Mouse (Mus musculus): ENCODE results near the gene Cep97.

GRCm38 (mm10) chr16:55905370-55905769, 29.3 kb downstream of the Cep97 start:
- TF ChIP-seq CTCF (IDR thresholded peaks at IDR 0.05; ENCODE audit: insufficient read depth, low read depth, low read length) (no peak), POLR2A (IDR thresholded peaks at IDR 0.05; ENCODE audit: insufficient read depth, low read depth, low read length) (no peak)

Data from olfactory bulb, adult 2 months (tissue).